Mouse (Mus musculus) CH12.LX (cell line): Measurements from ENCODE around the gene C1qtnf1. TPM values are rescaled to one million over a fixed set of nuclear protein-coding genes. Genes with fewer than 3 reads are reported as not detected.

Experiments
- DNase-seq: peaks from one replicate; pipeline ENCODE4 v3.0.0-alpha.2; 2013; ENCODE audit errors: extremely low read depth
- H3K27ac ChIP-seq: 2 replicates; pipeline ENCODE4 v1.5.1; 2012; ENCODE audit warnings: low read depth, mild to moderate bottlenecking, control low read depth, moderate library complexity; ENCODE audit not compliant: insufficient read depth
- H3K27me3 ChIP-seq: replicated peaks from 2 replicates; pipeline ENCODE3; 2012; ENCODE audit warnings: inconsistent platforms
- H3K36me3 ChIP-seq, 2 experiments: replicated peaks in 1 of 2; 2 replicates each; pipeline versions ENCODE3 to v1.6.1; 2012; ENCODE audit warnings: inconsistent platforms in 1 of 2, low read length in 1 of 2, mild to moderate bottlenecking in 1 of 2, mixed read lengths in 1 of 2, moderate library complexity in 1 of 2; ENCODE audit not compliant: control insufficient read depth in 1 of 2, insufficient read depth in 1 of 2
- H3K4me1 ChIP-seq, 2 experiments: 2 replicates each; pipeline ENCODE4 v1.6.1; 2012; ENCODE audit warnings: inconsistent platforms in 1 of 2, moderate library complexity in 1 of 2; ENCODE audit not compliant: insufficient read depth in 2 of 2, control insufficient read depth in 1 of 2
- H3K4me2 ChIP-seq: 2 replicates; pipeline ENCODE4 v1.6.1; 2012; ENCODE audit warnings: low read depth, mild to moderate bottlenecking, control low read depth; ENCODE audit not compliant: poor library complexity, insufficient read depth, severe bottlenecking
- H3K4me3 ChIP-seq, 3 experiments: fragments of 150-350 bp in 1 of 3; sonication (generic) in 1 of 3; replicated peaks in 1 of 3; 2 replicates each; pipeline versions ENCODE3 to v1.5.1; 2011 to 2012; ENCODE audit warnings: low read depth in 2 of 3, low read length in 2 of 3, mild to moderate bottlenecking in 2 of 3, moderate library complexity in 2 of 3, control low read depth in 1 of 3, improper control_type of control experiment in 1 of 3, inconsistent platforms in 1 of 3, mixed read lengths in 1 of 3; ENCODE audit not compliant: poor library complexity in 1 of 3
- H3K79me2 ChIP-seq: replicated peaks from 2 replicates; pipeline ENCODE4 v1.6.1; 2012; ENCODE audit warnings: mild to moderate bottlenecking, moderate library complexity; ENCODE audit not compliant: control insufficient read depth, poor library complexity, insufficient read depth, severe bottlenecking; ENCODE audit errors: extremely low read depth
- H3K9ac ChIP-seq: 2 replicates; pipeline ENCODE4 v1.6.1; 2012; ENCODE audit warnings: low read depth, mild to moderate bottlenecking, control low read depth, moderate library complexity; ENCODE audit not compliant: insufficient read depth
- H3K9me3 ChIP-seq: replicated peaks from 2 replicates; pipeline ENCODE3; 2012; ENCODE audit warnings: low read length, inconsistent platforms, mixed read lengths
- CHD2 ChIP-seq: IDR thresholded peaks from 2 replicates; pipeline ENCODE4 v1.6.1; 2011; ENCODE audit warnings: low read length, improper control_type of control experiment
- CTCF ChIP-seq, 2 experiments: IDR thresholded peaks in 1 of 2; conservative IDR thresholded peaks in 1 of 2; 2 replicates each; pipeline ENCODE4 v1.5.1; 2011 to 2012; ENCODE audit warnings: low read depth in 2 of 2, low read length in 2 of 2, improper control_type of control experiment in 1 of 2, inconsistent platforms in 1 of 2, mild to moderate bottlenecking in 1 of 2, moderate library complexity in 1 of 2
- EP300 ChIP-seq: IDR thresholded peaks from 2 replicates; pipeline ENCODE4 v1.6.1; 2011; ENCODE audit warnings: low read length, improper control_type of control experiment
- ETS1 ChIP-seq: conservative IDR thresholded peaks from 2 replicates; pipeline ENCODE4 v1.6.1; 2012; ENCODE audit warnings: low read depth, mild to moderate bottlenecking, inconsistent platforms, low read length, improper control_type of control experiment, moderate library complexity
- JUND ChIP-seq: conservative IDR thresholded peaks from 2 replicates; pipeline ENCODE4 v1.6.1; 2011; ENCODE audit warnings: low read depth, low read length, improper control_type of control experiment
- KAT2A ChIP-seq: IDR thresholded peaks from 2 replicates; pipeline ENCODE4 v1.6.1; 2012; ENCODE audit warnings: low read length, improper control_type of control experiment, inconsistent platforms; ENCODE audit not compliant: insufficient replicate concordance
- MAZ ChIP-seq: IDR thresholded peaks from 2 replicates; pipeline ENCODE4 v1.6.1; 2012; ENCODE audit warnings: low read depth, mild to moderate bottlenecking, inconsistent platforms, low read length, improper control_type of control experiment, moderate library complexity
- MEF2A ChIP-seq: IDR thresholded peaks from 2 replicates; pipeline ENCODE4 v1.6.1; 2014; ENCODE audit warnings: low read depth, mild to moderate bottlenecking, inconsistent platforms, low read length, improper control_type of control experiment, borderline replicate concordance
- MXI1 ChIP-seq: IDR thresholded peaks from 2 replicates; pipeline ENCODE4 v1.6.1; 2011; ENCODE audit warnings: mild to moderate bottlenecking, low read depth, low read length, improper control_type of control experiment
- POLR2A ChIP-seq: IDR thresholded peaks from 2 replicates; pipeline ENCODE4 v1.6.1; 2011; ENCODE audit warnings: low read depth, mild to moderate bottlenecking, improper control_type of control experiment, low read length
- RAD21 ChIP-seq: IDR thresholded peaks from 2 replicates; pipeline ENCODE4 v1.6.1; 2011; ENCODE audit warnings: low read depth, mild to moderate bottlenecking, low read length, improper control_type of control experiment, moderate library complexity
- TBP ChIP-seq: conservative IDR thresholded peaks from 2 replicates; pipeline ENCODE4 v1.6.1; 2011; ENCODE audit warnings: low read depth, low read length, improper control_type of control experiment
- TCF12 ChIP-seq: IDR thresholded peaks from 2 replicates; pipeline ENCODE4 v1.6.1; 2014; ENCODE audit warnings: low read depth, mild to moderate bottlenecking, inconsistent platforms, low read length, improper control_type of control experiment
- ZNF384 ChIP-seq: IDR thresholded peaks from 2 replicates; pipeline ENCODE4 v1.6.1; 2012; ENCODE audit warnings: low read depth, low read length, improper control_type of control experiment, inconsistent platforms
- dilution Hi-C: fragments of 300-500 bp; cut with MboI; formaldehyde crosslinking; loops from 2 replicates; pipeline ENCODE4 v1.14.3; 2020; ENCODE audit warnings: low sequenced_read_pairs; ENCODE audit not compliant: extremely low pct_unique_long_range_greater_than_20kb, extremely low pct_ligation_motif_present
- in situ Hi-C: fragments of 300-500 bp; cut with MboI; formaldehyde crosslinking; loops from 3 replicates; pipeline ENCODE4 v1.14.3; 2019; ENCODE audit warnings: low sequenced_read_pairs, low pct_ligation_motif_present, low pct_unique_long_range_greater_than_20kb, mixed read lengths
- polyA plus RNA-seq: library from polyadenylated mRNA; unstranded; fragments of >175 nt; gene quantifications from 2 replicates; pipeline ENCODE4 v1.2.1, GENCODE M21; 2012; ENCODE audit warnings: low read depth; ENCODE audit not compliant: insufficient read length
- total RNA-seq, 2 experiments: library from RNA; depleted of rRNA; stranded (reverse); fragments of 300-350 nt in 1 of 2; fragments of >200 nt in 1 of 2; gene quantifications; 2 replicates each; pipeline ENCODE4 v1.2.3; 2012 to 2014

C1qtnf1 gene
- total and polyA plus RNA-seq, 3 experiments: 0.13 to 0.19 TPM; not detected in 1

DNA sequence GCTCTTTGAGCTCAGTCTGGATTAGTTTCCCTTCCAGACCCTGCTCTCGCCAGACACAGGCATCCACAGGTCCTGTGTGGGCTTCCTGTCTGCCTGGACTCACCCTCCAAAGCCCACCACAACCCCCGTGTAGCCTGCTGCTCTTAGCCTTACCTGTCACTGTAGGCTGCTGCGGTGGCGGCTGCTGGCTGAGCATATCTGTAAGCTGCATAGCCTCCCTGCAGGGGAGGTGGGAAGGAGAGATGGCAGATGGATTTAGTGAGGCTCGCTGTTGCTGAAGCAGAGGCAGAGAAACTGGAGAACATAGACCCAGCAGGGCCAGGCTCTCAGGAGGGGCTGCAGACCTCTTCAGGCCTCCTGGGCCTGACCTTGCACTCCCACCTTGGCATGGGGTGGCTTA, 67.1 kb downstream of the C1qtnf1 start:
- Histone ChIP-seq H3K4me1 (no peaks in the 10 kb centered on the region; a peak in 1 of 4 replicates), H3K27ac (no peak overlapping the region), H3K36me3 (no peaks in the 10 kb centered on the region), H3K9me3 (peaks cover 3% of the 10 kb centered on the region), H3K27me3 (peaks cover 94% of the 10 kb centered on the region), H3K9ac (no peak overlapping the region), H3K4me3 (no peak overlapping the region), H3K79me2 (no peaks in the 10 kb centered on the region), H3K4me2 (no peak overlapping the region)
- in situ Hi-C loops: no loop called here
- dilution Hi-C loops: no loop called here
- DNase-seq: no peak
- no peak for TF ChIP-seq ETS1
- TF ChIP-seq RAD21: no peak

- Histone ChIP-seq H3K4me3 (no peak overlapping the region), H3K36me3 (no peaks in the 10 kb centered on the region), H3K9ac (no peak overlapping the region), H3K4me2 (no peak overlapping the region), H3K79me2 (no peaks in the 10 kb centered on the region), H3K4me1 (no peaks in the 10 kb centered on the region; a peak in 1 of 4 replicates), H3K9me3 (peaks cover 5% of the 10 kb centered on the region), H3K27me3 (peaks cover 98% of the 10 kb centered on the region), H3K27ac (no peak overlapping the region)
- no peak for DNase-seq
- dilution Hi-C loops (no loop called here), in situ Hi-C loops (no loop called here)
- no peak for TF ChIP-seq ETS1
- no peak for TF ChIP-seq MAZ
- TF ChIP-seq EP300: no peak
- no peak for TF ChIP-seq CHD2
- no peak for TF ChIP-seq JUND
- no peak for TF ChIP-seq MXI1
- TF ChIP-seq MEF2A: no peak
- TF ChIP-seq CTCF (conservative IDR thresholded peaks at IDR 0.05 in 1 of 2, IDR thresholded peaks at IDR 0.05 in 1 of 2; ENCODE audit: low read depth in 2 of 2, low read length in 2 of 2): no peak
- TF ChIP-seq ZNF384: no peak
- TF ChIP-seq TBP: no peak
- no peak for TF ChIP-seq POLR2A
- no peak for TF ChIP-seq TCF12
- TF ChIP-seq KAT2A: no peak
These were observed 68.2 kb downstream of the C1qtnf1 start for GRCm38 (mm10) chr11:118496066-118496689.

Other genes starting within 250 kb of the C1qtnf1 start
- gene Cyth1, start 179.6 kb upstream of the C1qtnf1 start, total RNA-seq (2012; rRNA removed): 47.8 and 49.7 TPM in 2 replicates
- 108 and 122 TPM in 2 replicates for gene Cyth1, start 179.6 kb upstream of the C1qtnf1 start, total RNA-seq (2014; rRNA removed)
- 79.7 and 127 TPM in 2 replicates for gene Cyth1, start 179.6 kb upstream of the C1qtnf1 start, polyA plus RNA-seq
- gene Usp36, start 138.0 kb upstream of the C1qtnf1 start, total RNA-seq (2012; rRNA removed): 19.5 and 25.5 TPM in 2 replicates
- gene Usp36, start 138.0 kb upstream of the C1qtnf1 start, total RNA-seq (2014; rRNA removed): 9.8 and 10.7 TPM in 2 replicates
- gene Usp36, start 138.0 kb upstream of the C1qtnf1 start, polyA plus RNA-seq: 38.7 and 42.6 TPM in 2 replicates
- not detected in 2 replicates for gene Cep295nl, start 85.7 kb upstream of the C1qtnf1 start, total RNA-seq (2012; rRNA removed)
- gene Cep295nl, start 85.7 kb upstream of the C1qtnf1 start, total RNA-seq (2014; rRNA removed): not detected in 2 replicates
- not detected in 2 replicates for gene Cep295nl, start 85.7 kb upstream of the C1qtnf1 start, polyA plus RNA-seq
- gene Timp2, start 72.5 kb upstream of the C1qtnf1 start, total RNA-seq (2012; rRNA removed): 0.34 and 0.38 TPM in 2 replicates
- gene Timp2, start 72.5 kb upstream of the C1qtnf1 start, total RNA-seq (2014; rRNA removed): 0.12 TPM in 1 of 2 replicates, not detected in the other
- gene Timp2, start 72.5 kb upstream of the C1qtnf1 start, polyA plus RNA-seq: 0.57 TPM in 1 of 2 replicates, not detected in the other
- 67.3 and 93.0 TPM in 2 replicates for gene Lgals3bp, start 26.1 kb upstream of the C1qtnf1 start, total RNA-seq (2012; rRNA removed)
- gene Lgals3bp, start 26.1 kb upstream of the C1qtnf1 start, total RNA-seq (2014; rRNA removed): 134 and 146 TPM in 2 replicates
- 310 and 338 TPM in 2 replicates for gene Lgals3bp, start 26.1 kb upstream of the C1qtnf1 start, polyA plus RNA-seq
- 36.7 and 40.2 TPM in 2 replicates for gene Cant1, start 9.1 kb upstream of the C1qtnf1 start, total RNA-seq (2012; rRNA removed)
- 25.1 and 28.8 TPM in 2 replicates for gene Cant1, start 9.1 kb upstream of the C1qtnf1 start, total RNA-seq (2014; rRNA removed)
- 31.2 and 31.8 TPM in 2 replicates for gene Cant1, start 9.1 kb upstream of the C1qtnf1 start, polyA plus RNA-seq
- 12.1 and 13.6 TPM in 2 replicates for gene Engase, start 48.6 kb downstream of the C1qtnf1 start, total RNA-seq (2012; rRNA removed)
- gene Engase, start 48.6 kb downstream of the C1qtnf1 start, total RNA-seq (2014; rRNA removed): 6.0 and 7.0 TPM in 2 replicates
- gene Engase, start 48.6 kb downstream of the C1qtnf1 start, polyA plus RNA-seq: 6.2 and 9.7 TPM in 2 replicates